Mouse (Mus musculus) heart, postnatal 0 days (tissue): ENCODE results near the gene Pam16.

Experiments used
- CTCF ChIP-seq: IDR thresholded peaks from 2 replicates; pipeline ENCODE4 v1.5.1; 2016; ENCODE audit warnings: antibody characterized with exemption, control low read depth, low read depth
- EP300 ChIP-seq: IDR thresholded peaks from 2 replicates; pipeline ENCODE4 v1.6.1; 2016; ENCODE audit warnings: antibody characterized with exemption, low read depth

DNA sequence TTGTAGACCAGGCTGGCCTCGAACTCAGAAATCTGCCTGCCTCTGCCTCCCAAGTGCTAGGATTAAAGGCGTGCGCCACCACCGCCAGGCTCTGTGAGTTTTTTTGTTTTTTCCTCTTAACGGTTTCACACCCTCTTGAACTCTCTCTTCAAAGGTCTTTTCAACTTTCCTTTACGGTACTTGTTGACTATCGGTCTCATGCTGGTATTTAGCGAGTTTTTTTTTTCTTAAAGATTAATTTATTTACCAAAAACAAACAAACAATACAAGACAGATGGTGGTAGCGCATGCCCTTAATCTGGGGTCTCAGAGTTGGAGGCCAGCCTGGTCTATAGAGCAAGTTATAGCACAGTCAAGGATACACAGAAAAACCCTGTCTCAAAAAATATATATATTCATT lies 34.6 kb downstream of the Pam16 start:
- TF ChIP-seq CTCF, result no peak
- no peak for TF ChIP-seq EP300
